Mouse (Mus musculus) neural tube, embryonic 12.5 days (tissue): ENCODE measurements around the gene Chst11. TPM values are rescaled to one million over a fixed set of nuclear protein-coding genes. Genes with fewer than 3 reads are reported as not detected.

Experiments
- ATAC-seq: fragments of 200-750 bp; cut with Nextera tagmentation; 2 replicates; pipeline ENCODE4 v1.8.0; 2017; ENCODE audit warnings: low read depth, mild to moderate bottlenecking, moderate TSS enrichment, moderate library complexity; ENCODE audit not compliant: low FRiP score
- H3K27ac ChIP-seq: fragments of 300-500 bp; sonication (generic); 2 replicates; pipeline ENCODE4 v1.5.1; 2016
- H3K27me3 ChIP-seq: fragments of 300-500 bp; sonication (generic); replicated peaks from 2 replicates; pipeline ENCODE4 v1.6.1; 2016; ENCODE audit warnings: mild to moderate bottlenecking
- H3K36me3 ChIP-seq: fragments of 300-500 bp; sonication (generic); 2 replicates; pipeline ENCODE4 v1.6.1; 2016; ENCODE audit warnings: mild to moderate bottlenecking
- H3K4me1 ChIP-seq: fragments of 300-500 bp; sonication (generic); 2 replicates; pipeline ENCODE4 v1.6.1; 2016
- H3K4me2 ChIP-seq: fragments of 300-500 bp; sonication (generic); replicated peaks from 2 replicates; pipeline ENCODE4 v1.6.1; 2016; ENCODE audit warnings: mild to moderate bottlenecking
- H3K4me3 ChIP-seq: fragments of 300-500 bp; sonication (generic); 2 replicates; pipeline ENCODE4 v1.5.1; 2016
- H3K9ac ChIP-seq: fragments of 300-500 bp; sonication (generic); 2 replicates; pipeline ENCODE4 v1.6.1; 2016; ENCODE audit warnings: mild to moderate bottlenecking
- H3K9me3 ChIP-seq: fragments of 300-500 bp; sonication (generic); 2 replicates; pipeline ENCODE4 v1.6.1; 2016; ENCODE audit warnings: mild to moderate bottlenecking
- WGBS: fragments of 180-500 bp; shearing (Covaris S2); methylation state at CpG from one replicate; pipeline ENCODE4 v1.1.7; 2016; 5-methylcytosine and 5-hydroxymethylcytosine counted together
- polyA plus RNA-seq: library from polyadenylated mRNA; unstranded; fragments of >200 nt; fragmentation: Nextera tagmentation; extraction: Ambion mirVana; gene quantifications from 2 replicates; pipeline ENCODE4 v1.2.1, GENCODE M21; 2016

The Chst11 gene
- polyA plus RNA-seq, 1 experiment from 2014 or later, result 3.1 TPM

GRCm38 (mm10) chr10:83141434-83141833 lies 156.1 kb downstream of the Chst11 start:
- H3K4me3 ChIP-seq, result no peak overlapping the region
- peaks cover 29% of the 10 kb centered on the region for H3K4me1 ChIP-seq
- H3K36me3 ChIP-seq, result no peaks in the 10 kb centered on the region
- H3K4me2 ChIP-seq, result no peak overlapping the region
- H3K9ac ChIP-seq, result no peak overlapping the region
- ATAC-seq, result no peak
- 0 out of 2 replicates have a peak, but pooled peaks cover 4% of the 10 kb centered on the region for H3K27me3 ChIP-seq
- WGBS, result 92% methylated on average over 5 of the region's 5 CpGs
- no peak overlapping the region for H3K27ac ChIP-seq
- no peaks in the 10 kb centered on the region for H3K9me3 ChIP-seq

GRCm38 (mm10) chr10:83143049-83143448 lies 157.8 kb downstream of the Chst11 start:
- Histone ChIP-seq H3K9ac (no peak overlapping the region), H3K27ac (no peak overlapping the region), H3K4me1 (peaks cover 27% of the 10 kb centered on the region), H3K36me3 (no peaks in the 10 kb centered on the region), H3K4me2 (no peak overlapping the region), H3K4me3 (no peak overlapping the region), H3K9me3 (no peaks in the 10 kb centered on the region), H3K27me3 (0 out of 2 replicates have a peak, but pooled peaks cover 7% of the 10 kb centered on the region)
- ATAC-seq, result no peak
- 87% methylated on average over 10 of the region's 10 CpGs for WGBS

- peak; percentile 69 for ATAC-seq
- Histone ChIP-seq H3K4me2 (peak overlapping the region; percentile 26), H3K9me3 (no peaks in the 10 kb centered on the region), H3K4me3 (no peak overlapping the region), H3K27me3 (0 out of 2 replicates have a peak, but pooled peaks cover 3% of the 10 kb centered on the region), H3K36me3 (no peaks in the 10 kb centered on the region), H3K4me1 (peaks cover 18% of the 10 kb centered on the region), H3K27ac (no peak overlapping the region), H3K9ac (no peak overlapping the region)
- WGBS, result 8% methylated on average over 14 of the region's 14 CpGs
Measured at GRCm38 (mm10) chr10:83145836-83146235, 160.5 kb downstream of the Chst11 start.

GRCm38 (mm10) chr10:83149342-83150178 lies 164.3 kb downstream of the Chst11 start:
- Histone ChIP-seq H3K27me3 (0 out of 2 replicates have a peak, but pooled peaks cover 3% of the 10 kb centered on the region), H3K4me3 (no peak overlapping the region), H3K4me2 (no peak overlapping the region), H3K9me3 (no peaks in the 10 kb centered on the region), H3K9ac (no peak overlapping the region), H3K36me3 (no peaks in the 10 kb centered on the region), H3K4me1 (peaks cover 23% of the 10 kb centered on the region), H3K27ac (no peak overlapping the region)
- 72% methylated on average over 12 of the region's 12 CpGs for WGBS
- ATAC-seq, result no peak

- no peak for ATAC-seq
Measured at GRCm38 (mm10) chr10:83150587-83150986, 165.3 kb downstream of the Chst11 start.

GRCm38 (mm10) chr10:83151362-83151761 lies 166.1 kb downstream of the Chst11 start:
- ATAC-seq, result no peak
- H3K9me3 ChIP-seq, result no peaks in the 10 kb centered on the region
- no peak overlapping the region for H3K9ac ChIP-seq
- peaks cover 14% of the 10 kb centered on the region for H3K4me1 ChIP-seq
- 0 out of 2 replicates have a peak, but pooled peaks cover 3% of the 10 kb centered on the region for H3K27me3 ChIP-seq
- H3K4me2 ChIP-seq, result no peak overlapping the region
- no peak overlapping the region for H3K4me3 ChIP-seq
- H3K36me3 ChIP-seq, result no peaks in the 10 kb centered on the region
- WGBS, result 70% methylated on average over 6 of the region's 6 CpGs
- H3K27ac ChIP-seq, result no peak overlapping the region

More at GRCm38 (mm10) chr10:83150587-83150986, 165.3 kb downstream of the Chst11 start:
- Histone ChIP-seq H3K9me3 (no peaks in the 10 kb centered on the region), H3K9ac (no peak overlapping the region), H3K27me3 (0 out of 2 replicates have a peak, but pooled peaks cover 3% of the 10 kb centered on the region), H3K4me1 (peaks cover 22% of the 10 kb centered on the region), H3K27ac (no peak overlapping the region), H3K4me2 (no peak overlapping the region), H3K4me3 (no peak overlapping the region), H3K36me3 (no peaks in the 10 kb centered on the region)
- WGBS, result 95% methylated on average over 7 of the region's 7 CpGs

GRCm38 (mm10) chr10:83151896-83152685 lies 166.8 kb downstream of the Chst11 start:
- no peak overlapping the region; the same call in 1 of the 2 replicates for H3K27ac ChIP-seq

GRCm38 (mm10) chr10:83152723-83153122 lies 167.4 kb downstream of the Chst11 start:
- ATAC-seq, result no peak
- no peak overlapping the region for H3K9ac ChIP-seq
- no peak overlapping the region for H3K4me3 ChIP-seq
- no peak overlapping the region for H3K4me2 ChIP-seq
- peaks cover 12% of the 10 kb centered on the region for H3K4me1 ChIP-seq
- H3K27ac ChIP-seq, result no peak overlapping the region
- no peaks in the 10 kb centered on the region for H3K36me3 ChIP-seq
- no peaks in the 10 kb centered on the region for H3K27me3 ChIP-seq
- no peaks in the 10 kb centered on the region for H3K9me3 ChIP-seq
- 100% methylated on average over 1 of the region's 1 CpGs for WGBS

More at GRCm38 (mm10) chr10:83151896-83152685, 166.8 kb downstream of the Chst11 start:
- 61% methylated on average over 16 of the region's 16 CpGs for WGBS
- Histone ChIP-seq H3K36me3 (no peaks in the 10 kb centered on the region), H3K9ac (no peak overlapping the region), H3K4me2 (no peak overlapping the region), H3K4me3 (no peak overlapping the region), H3K4me1 (peaks cover 12% of the 10 kb centered on the region), H3K27me3 (0 out of 2 replicates have a peak, but pooled peaks cover 3% of the 10 kb centered on the region), H3K9me3 (no peaks in the 10 kb centered on the region)
- 0 out of 2 replicates have a peak, but pooled peaks have one; percentile 52 for ATAC-seq

GRCm38 (mm10) chr10:83153374-83153773 lies 168.1 kb downstream of the Chst11 start:
- ATAC-seq, result no peak
- H3K27ac ChIP-seq, result no peak overlapping the region
- H3K4me3 ChIP-seq, result no peak overlapping the region
- H3K4me2 ChIP-seq, result no peak overlapping the region
- no peaks in the 10 kb centered on the region for H3K27me3 ChIP-seq
- peaks cover 12% of the 10 kb centered on the region for H3K4me1 ChIP-seq
- WGBS, result 92% methylated on average over 5 of the region's 5 CpGs
- no peaks in the 10 kb centered on the region for H3K36me3 ChIP-seq
- no peak overlapping the region for H3K9ac ChIP-seq
- H3K9me3 ChIP-seq, result no peaks in the 10 kb centered on the region

GRCm38 (mm10) chr10:83153887-83154286 lies 168.6 kb downstream of the Chst11 start:
- no peaks in the 10 kb centered on the region for H3K27me3 ChIP-seq
- H3K4me2 ChIP-seq, result no peak overlapping the region
- ATAC-seq, result no peak
- H3K9me3 ChIP-seq, result no peaks in the 10 kb centered on the region
- WGBS, result 91% methylated on average over 9 of the region's 9 CpGs
- peaks cover 12% of the 10 kb centered on the region for H3K4me1 ChIP-seq
- no peak overlapping the region for H3K27ac ChIP-seq
- no peak overlapping the region for H3K4me3 ChIP-seq
- no peak overlapping the region for H3K9ac ChIP-seq
- no peaks in the 10 kb centered on the region for H3K36me3 ChIP-seq

- Histone ChIP-seq H3K4me2 (no peak overlapping the region), H3K36me3 (no peaks in the 10 kb centered on the region), H3K9ac (no peak overlapping the region), H3K4me3 (no peak overlapping the region), H3K4me1 (peaks cover 7% of the 10 kb centered on the region), H3K9me3 (no peaks in the 10 kb centered on the region), H3K27me3 (no peaks in the 10 kb centered on the region), H3K27ac (no peak overlapping the region)
- no peak for ATAC-seq
- WGBS, result 84% methylated on average over 5 of the region's 5 CpGs
Measured at GRCm38 (mm10) chr10:83157289-83157688, 172.0 kb downstream of the Chst11 start.

GRCm38 (mm10) chr10:83158322-83158721 lies 173.0 kb downstream of the Chst11 start:
- Histone ChIP-seq H3K9me3 (no peaks in the 10 kb centered on the region), H3K4me2 (no peak overlapping the region), H3K36me3 (no peaks in the 10 kb centered on the region), H3K4me1 (peaks cover 13% of the 10 kb centered on the region), H3K27ac (no peak overlapping the region), H3K4me3 (no peak overlapping the region), H3K27me3 (no peaks in the 10 kb centered on the region), H3K9ac (no peak overlapping the region)
- WGBS, result 77% methylated on average over 8 of the region's 8 CpGs
- no peak for ATAC-seq
